Mouse (Mus musculus) forebrain, embryonic 13.5 days (tissue): ENCODE results near the gene Cog7. TPM values are rescaled to one million over a fixed set of nuclear protein-coding genes. Genes with fewer than 3 reads are reported as not detected.

Experiments used
- ATAC-seq: fragments of 200-750 bp; cut with Nextera tagmentation; 2 replicates; pipeline ENCODE4 v1.8.0; 2017
- H3K27ac ChIP-seq: fragments of 300-500 bp; sonication (generic); 2 replicates; pipeline ENCODE4 v1.5.1; 2015; ENCODE audit warnings: inconsistent platforms, mild to moderate bottlenecking, moderate library complexity
- H3K27me3 ChIP-seq: fragments of 300-500 bp; sonication (generic); 2 replicates; pipeline ENCODE4 v1.6.1; 2015; ENCODE audit warnings: mild to moderate bottlenecking, inconsistent platforms
- H3K36me3 ChIP-seq: fragments of 300-500 bp; sonication (generic); 2 replicates; pipeline ENCODE4 v1.6.1; 2015; ENCODE audit warnings: mild to moderate bottlenecking, inconsistent platforms; ENCODE audit not compliant: poor library complexity, severe bottlenecking
- H3K4me1 ChIP-seq: fragments of 300-500 bp; sonication (generic); 2 replicates; pipeline ENCODE4 v1.6.1; 2015; ENCODE audit warnings: inconsistent platforms
- H3K4me2 ChIP-seq: fragments of 300-500 bp; sonication (generic); 2 replicates; pipeline ENCODE4 v1.6.1; 2015; ENCODE audit warnings: inconsistent platforms, mild to moderate bottlenecking, moderate library complexity
- H3K4me3 ChIP-seq: fragments of 300-500 bp; sonication (generic); 2 replicates; pipeline ENCODE4 v1.5.1; 2015; ENCODE audit warnings: mild to moderate bottlenecking, inconsistent platforms
- H3K9ac ChIP-seq: fragments of 300-500 bp; sonication (generic); 2 replicates; pipeline ENCODE4 v1.6.1; 2015; ENCODE audit warnings: mild to moderate bottlenecking, inconsistent platforms
- H3K9me3 ChIP-seq: fragments of 300-500 bp; sonication (generic); replicated peaks from 2 replicates; pipeline ENCODE4 v1.6.1; 2016; ENCODE audit warnings: inconsistent platforms
- WGBS: fragments of 180-500 bp; shearing (Covaris S2); methylation state at CpG from one replicate; pipeline ENCODE4 v1.1.7; 2015; 5-methylcytosine and 5-hydroxymethylcytosine counted together
- polyA plus RNA-seq: library from polyadenylated mRNA; unstranded; fragments of >200 nt; fragmentation: Nextera tagmentation; extraction: Ambion mirVana; gene quantifications from 2 replicates; pipeline ENCODE4 v1.2.1, GENCODE M21; 2015

Cog7 gene
- polyA plus RNA-seq, 1 experiment from 2014 or later: 18.2 TPM

DNA sequence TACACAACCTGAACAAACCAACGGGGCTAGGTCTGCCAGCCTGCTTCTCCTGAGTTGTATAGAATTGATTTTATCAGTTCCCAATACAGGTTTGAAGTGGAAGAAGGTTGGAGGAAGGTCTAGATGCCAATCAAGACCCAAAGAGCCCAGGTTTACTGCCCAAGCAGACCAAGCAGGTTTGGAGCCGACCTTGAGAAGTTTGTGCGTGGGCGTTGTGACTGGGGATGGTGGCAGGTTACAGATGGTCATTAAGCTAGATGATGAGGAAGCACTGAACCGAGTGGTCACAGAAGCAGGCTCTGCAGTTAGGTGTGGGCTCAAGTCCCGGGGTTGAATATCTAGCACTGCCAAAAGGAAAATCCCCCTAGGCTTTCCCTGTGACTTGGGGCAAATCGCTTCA, 106.7 kb downstream of the Cog7 start:
- no peak overlapping the region for H3K9ac ChIP-seq
- 90% methylated on average over 7 of the region's 7 CpGs for WGBS
- H3K36me3 ChIP-seq: no peaks in the 10 kb centered on the region
- ATAC-seq: no peak
- H3K4me3 ChIP-seq: no peak overlapping the region
- no peak overlapping the region for H3K27ac ChIP-seq
- no peak overlapping the region for H3K4me2 ChIP-seq
- H3K4me1 ChIP-seq: no peaks in the 10 kb centered on the region
- no peaks in the 10 kb centered on the region for H3K9me3 ChIP-seq
- H3K27me3 ChIP-seq: no peaks in the 10 kb centered on the region

DNA sequence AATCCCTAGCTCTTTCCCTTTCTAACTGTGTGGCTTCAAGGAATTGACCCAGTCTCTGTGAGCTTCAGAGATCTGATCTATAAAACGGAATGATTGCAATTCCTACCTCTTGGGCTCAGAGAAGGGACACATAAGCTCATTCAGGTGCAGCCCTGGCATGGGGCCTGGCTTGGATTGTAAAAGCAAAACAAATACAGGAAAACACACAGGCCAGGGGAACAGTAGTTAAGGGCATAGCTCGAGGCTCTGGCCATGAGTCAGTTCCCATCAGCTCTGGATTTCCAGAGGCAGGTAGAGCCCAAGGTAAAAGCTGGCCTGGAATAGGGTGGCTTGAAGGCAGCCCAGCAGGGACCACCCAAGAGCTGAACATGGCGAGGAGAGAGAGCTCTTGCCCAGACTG, 107.5 kb downstream of the Cog7 start:
- Histone ChIP-seq H3K4me3 (no peak overlapping the region), H3K27ac (no peak overlapping the region), H3K36me3 (no peaks in the 10 kb centered on the region), H3K4me1 (no peaks in the 10 kb centered on the region), H3K9me3 (no peaks in the 10 kb centered on the region), H3K27me3 (no peaks in the 10 kb centered on the region), H3K9ac (no peak overlapping the region), H3K4me2 (no peak overlapping the region)
- no peak for ATAC-seq
- 57% methylated on average over 3 of the region's 3 CpGs for WGBS

DNA sequence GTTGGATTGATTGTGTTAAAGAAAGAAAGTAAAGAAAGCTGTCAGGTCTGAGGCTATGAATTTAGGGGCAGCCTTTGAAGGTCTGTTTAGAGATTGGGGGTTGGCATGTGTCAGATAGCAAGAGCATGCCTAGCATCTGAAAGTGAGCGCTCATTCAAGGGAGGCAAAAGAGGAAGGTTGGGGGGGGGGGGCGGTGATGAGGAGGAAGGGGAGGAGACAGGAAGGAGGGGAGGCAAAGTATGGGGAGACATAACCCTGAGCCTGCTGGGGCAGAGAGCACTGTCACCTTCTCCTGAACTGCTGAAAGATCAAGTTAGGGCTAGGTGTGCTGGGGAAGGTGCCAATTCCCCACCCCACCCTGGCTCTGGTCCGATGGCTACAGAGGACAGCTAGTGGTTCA, 109.9 kb downstream of the Cog7 start:
- Histone ChIP-seq H3K4me3 (no peak overlapping the region), H3K4me1 (no peaks in the 10 kb centered on the region), H3K9me3 (no peaks in the 10 kb centered on the region), H3K27ac (no peak overlapping the region), H3K4me2 (no peak overlapping the region), H3K9ac (no peak overlapping the region), H3K36me3 (no peaks in the 10 kb centered on the region), H3K27me3 (peaks cover 5% of the 10 kb centered on the region)
- ATAC-seq: no peak
- 87% methylated on average over 3 of the region's 3 CpGs for WGBS

DNA sequence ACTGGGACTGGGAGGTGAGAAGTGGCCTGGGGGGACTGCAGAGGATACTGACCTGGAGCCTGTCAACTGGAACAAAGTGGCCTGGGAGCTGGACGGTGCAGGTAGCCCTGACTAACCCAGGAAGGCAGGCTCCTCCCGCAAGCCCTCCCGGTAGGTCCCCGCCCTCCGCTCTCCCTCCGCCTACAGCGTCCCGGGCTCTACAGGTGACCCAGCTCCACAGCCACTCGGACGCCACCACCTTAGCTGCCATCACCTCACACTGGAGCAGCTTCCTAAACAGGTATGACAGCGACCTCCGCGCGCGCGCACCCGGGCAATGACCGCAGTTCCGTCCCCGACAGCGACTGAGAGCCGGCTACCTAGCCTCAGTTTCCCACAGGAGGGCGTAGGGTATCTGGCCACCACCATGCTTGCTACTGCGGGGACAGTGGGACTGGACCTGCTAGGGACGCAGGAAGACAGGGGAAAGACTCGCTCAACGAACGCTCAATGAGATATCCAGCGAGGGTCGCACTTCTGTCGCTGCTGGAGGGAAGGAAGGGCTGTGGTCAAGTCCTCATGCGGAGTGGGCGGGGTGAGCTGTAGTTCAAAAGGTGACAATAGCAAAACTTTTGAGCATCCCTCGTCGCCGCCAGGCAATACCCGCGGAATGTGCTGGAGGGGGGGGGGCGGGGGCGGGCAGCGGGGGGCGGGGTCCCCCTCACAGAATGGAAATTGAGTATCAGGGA, 116.5 kb downstream of the Cog7 start, which contains the start of gene Scnn1b:
Scnn1b (plus strand) TSS at position 181 of the 728 bp plus-strand sequence.
- H3K9ac ChIP-seq: peak within 1 kb of the TSS; percentile 40; the same call in 1 of the 2 replicates

GRCm38 (mm10) chr7:121858939-121859338, 122.6 kb downstream of the Cog7 start:
- peaks cover 8% of the 10 kb centered on the region for H3K27me3 ChIP-seq
- H3K9ac ChIP-seq: no peak overlapping the region
- ATAC-seq: no peak
- no peaks in the 10 kb centered on the region for H3K9me3 ChIP-seq
- WGBS: 87% methylated on average over 8 of the region's 8 CpGs
- no peak overlapping the region for H3K27ac ChIP-seq
- H3K4me2 ChIP-seq: no peak overlapping the region
- H3K36me3 ChIP-seq: no peaks in the 10 kb centered on the region
- no peaks in the 10 kb centered on the region for H3K4me1 ChIP-seq
- no peak overlapping the region for H3K4me3 ChIP-seq

More for the DNA sequence above, 116.5 kb downstream of the Cog7 start, which contains the start of gene Scnn1b:
- peak within 1 kb of the TSS; percentile 32 for H3K4me3 ChIP-seq
- no peak for ATAC-seq
- H3K27ac ChIP-seq: no peak within 1 kb of the TSS
- H3K4me1 ChIP-seq: peaks cover 8% of the 10 kb centered on the region; the same call in 1 of the 2 replicates
- H3K9me3 ChIP-seq: no peaks in the 10 kb centered on the region
- WGBS: under 1% methylated on average over 40 of the region's 42 CpGs
- H3K36me3 ChIP-seq: no peaks in the 10 kb centered on the region
- peaks cover 40% of the 10 kb centered on the region for H3K27me3 ChIP-seq
- peak within 1 kb of the TSS; percentile 63 for H3K4me2 ChIP-seq

GRCm38 (mm10) chr7:121857177-121857884, 124.2 kb downstream of the Cog7 start:
- H3K4me3 ChIP-seq: no peak overlapping the region
- ATAC-seq: no peak
- no peak overlapping the region for H3K9ac ChIP-seq
- no peaks in the 10 kb centered on the region for H3K36me3 ChIP-seq
- no peaks in the 10 kb centered on the region for H3K9me3 ChIP-seq
- 90% methylated on average over 11 of the region's 11 CpGs for WGBS
- H3K27me3 ChIP-seq: no peaks in the 10 kb centered on the region
- H3K27ac ChIP-seq: no peak overlapping the region
- no peaks in the 10 kb centered on the region for H3K4me1 ChIP-seq
- H3K4me2 ChIP-seq: no peak overlapping the region

DNA sequence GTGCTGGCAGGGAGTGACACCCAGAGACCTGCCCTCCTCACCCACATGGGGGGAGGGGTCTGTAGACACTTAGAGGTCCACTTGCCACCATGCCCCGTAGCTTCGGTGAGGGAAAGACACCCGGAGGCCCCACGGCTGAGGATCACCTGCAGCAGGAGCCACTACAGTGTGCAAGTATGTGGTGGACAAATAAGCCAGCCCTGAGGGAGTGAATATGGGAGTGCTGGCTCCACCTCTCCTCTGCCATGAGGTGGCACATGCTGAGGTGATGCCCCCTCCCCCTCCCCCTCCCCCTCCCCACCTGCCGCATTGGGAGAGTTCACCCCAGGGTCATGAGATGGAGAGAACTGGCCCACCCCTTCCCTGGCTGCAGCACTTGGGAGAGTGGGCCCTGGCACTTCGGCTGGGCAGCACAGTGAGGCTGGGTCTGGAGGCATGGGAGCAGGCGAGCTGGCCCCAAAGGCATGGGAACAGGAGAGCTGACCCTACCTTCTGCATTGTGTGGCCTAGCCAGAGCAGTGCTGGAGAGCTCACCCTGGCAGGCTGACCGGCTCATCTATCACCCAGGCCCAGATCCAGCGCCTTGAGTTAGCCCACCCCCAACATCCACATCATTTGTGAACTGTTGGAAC, 132.9 kb downstream of the Cog7 start:
- H3K36me3 ChIP-seq: no peaks in the 10 kb centered on the region
- H3K9ac ChIP-seq: no peak overlapping the region
- H3K27me3 ChIP-seq: no peaks in the 10 kb centered on the region
- H3K4me1 ChIP-seq: no peaks in the 10 kb centered on the region
- no peak for ATAC-seq
- no peak overlapping the region for H3K27ac ChIP-seq
- H3K4me3 ChIP-seq: no peak overlapping the region
- no peaks in the 10 kb centered on the region for H3K9me3 ChIP-seq
- no peak overlapping the region for H3K4me2 ChIP-seq
- 85% methylated on average over 9 of the region's 9 CpGs for WGBS

GRCm38 (mm10) chr7:121845964-121846363, 135.5 kb downstream of the Cog7 start:
- Histone ChIP-seq H3K4me2 (no peak overlapping the region), H3K9ac (no peak overlapping the region), H3K4me1 (no peaks in the 10 kb centered on the region), H3K4me3 (no peak overlapping the region), H3K27me3 (no peaks in the 10 kb centered on the region), H3K9me3 (no peaks in the 10 kb centered on the region), H3K36me3 (no peaks in the 10 kb centered on the region), H3K27ac (no peak overlapping the region)
- ATAC-seq: no peak
- 68% methylated on average over 6 of the region's 6 CpGs for WGBS

- no peaks in the 10 kb centered on the region for H3K27me3 ChIP-seq
- no peaks in the 10 kb centered on the region for H3K9me3 ChIP-seq
- H3K4me2 ChIP-seq: no peak overlapping the region
- no peak for ATAC-seq
- H3K27ac ChIP-seq: no peak overlapping the region
- 85% methylated on average over 6 of the region's 6 CpGs for WGBS
- H3K4me1 ChIP-seq: no peaks in the 10 kb centered on the region
- H3K36me3 ChIP-seq: no peaks in the 10 kb centered on the region
- no peak overlapping the region for H3K9ac ChIP-seq
- H3K4me3 ChIP-seq: no peak overlapping the region
Measured at GRCm38 (mm10) chr7:121842234-121842633, 139.3 kb downstream of the Cog7 start.

GRCm38 (mm10) chr7:121840810-121841209, 140.7 kb downstream of the Cog7 start:
- no peak for ATAC-seq
- WGBS: 64% methylated on average over 7 of the region's 7 CpGs
- H3K9ac ChIP-seq: no peak overlapping the region
- no peaks in the 10 kb centered on the region for H3K36me3 ChIP-seq
- no peaks in the 10 kb centered on the region for H3K4me1 ChIP-seq
- no peaks in the 10 kb centered on the region for H3K9me3 ChIP-seq
- H3K4me3 ChIP-seq: no peak overlapping the region
- H3K27ac ChIP-seq: no peak overlapping the region
- H3K4me2 ChIP-seq: no peak overlapping the region
- no peaks in the 10 kb centered on the region for H3K27me3 ChIP-seq

DNA sequence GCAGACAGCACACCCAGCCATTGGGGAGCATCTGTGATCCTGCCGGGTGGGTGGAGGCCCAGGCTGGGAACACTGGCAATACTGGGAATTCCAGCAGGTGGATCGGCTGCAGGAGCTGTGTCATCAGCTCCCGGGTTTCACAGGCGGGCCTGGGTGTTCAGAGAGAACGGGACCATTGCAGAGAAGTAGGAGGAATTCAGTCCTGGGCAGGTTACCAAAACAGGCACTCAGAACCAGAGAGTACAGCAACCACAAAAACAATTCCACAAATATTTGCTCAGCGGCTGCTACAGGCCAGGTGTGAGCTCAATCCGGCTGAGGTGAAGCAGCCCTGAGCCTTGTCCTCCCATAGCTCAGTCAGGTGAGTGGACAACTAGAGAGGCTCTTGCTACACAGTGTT, 144.7 kb downstream of the Cog7 start:
- WGBS: 90% methylated on average over 7 of the region's 7 CpGs

GRCm38 (mm10) chr7:121835392-121835791, 146.1 kb downstream of the Cog7 start:
- ATAC-seq: no peak
- Histone ChIP-seq H3K27ac (no peak overlapping the region), H3K36me3 (no peaks in the 10 kb centered on the region), H3K4me2 (no peak overlapping the region), H3K4me3 (no peak overlapping the region), H3K9me3 (peaks cover 3% of the 10 kb centered on the region), H3K27me3 (no peaks in the 10 kb centered on the region), H3K9ac (no peak overlapping the region), H3K4me1 (no peaks in the 10 kb centered on the region)
- 84% methylated on average over 7 of the region's 7 CpGs for WGBS

More for the DNA sequence above, 144.7 kb downstream of the Cog7 start:
- H3K4me1 ChIP-seq: no peaks in the 10 kb centered on the region
- peaks cover 3% of the 10 kb centered on the region for H3K9me3 ChIP-seq
- H3K27me3 ChIP-seq: no peaks in the 10 kb centered on the region
- no peak overlapping the region for H3K27ac ChIP-seq
- ATAC-seq: no peak
- no peak overlapping the region for H3K4me3 ChIP-seq
- no peak overlapping the region for H3K4me2 ChIP-seq
- no peaks in the 10 kb centered on the region for H3K36me3 ChIP-seq
- no peak overlapping the region for H3K9ac ChIP-seq
